Mouse (Mus musculus): ENCODE measurements around the gene Fgfrl1.
A peak's percentile ranks its signal among the peaks of the same experiment; 100 is the strongest.

Fgfrl1 gene

GRCm38 (mm10) chr5:108700346-108700745, 8.2 kb downstream of the Fgfrl1 start:
- no peak for DNase-seq (ENCODE audit: low read depth)

- no peak for DNase-seq (ENCODE audit: low read depth)
These were observed 9.3 kb downstream of the Fgfrl1 start for GRCm38 (mm10) chr5:108701341-108702021.

- DNase-seq (ENCODE audit: low read depth), result no peak
These were observed 11.8 kb downstream of the Fgfrl1 start for GRCm38 (mm10) chr5:108703754-108704626.

GRCm38 (mm10) chr5:108707758-108708157, 15.6 kb downstream of the Fgfrl1 start:
- DNase-seq (ENCODE audit: low read depth), result no peak

GRCm38 (mm10) chr5:108708419-108708818, 16.2 kb downstream of the Fgfrl1 start:
- no peak for DNase-seq (ENCODE audit: low read depth)

GRCm38 (mm10) chr5:108708981-108709731, 17.0 kb downstream of the Fgfrl1 start:
- DNase-seq (ENCODE audit: low read depth), result no peak

GRCm38 (mm10) chr5:108711968-108712367, 19.8 kb downstream of the Fgfrl1 start:
- DNase-seq (ENCODE audit: low read depth), result no peak

- no peak for DNase-seq (ENCODE audit: low read depth)
These were observed 20.9 kb downstream of the Fgfrl1 start for GRCm38 (mm10) chr5:108713096-108713495.

GRCm38 (mm10) chr5:108713691-108714090, 21.5 kb downstream of the Fgfrl1 start:
- DNase-seq (ENCODE audit: low read depth), result no peak

- DNase-seq (ENCODE audit: low read depth), result no peak
These were observed 22.0 kb downstream of the Fgfrl1 start for GRCm38 (mm10) chr5:108714149-108714548.

- DNase-seq (ENCODE audit: low read depth), result no peak
These were observed 23.8 kb downstream of the Fgfrl1 start for GRCm38 (mm10) chr5:108715974-108716373.

GRCm38 (mm10) chr5:108718051-108718450, 25.9 kb downstream of the Fgfrl1 start:
- DNase-seq (ENCODE audit: low read depth), result no peak

GRCm38 (mm10) chr5:108719761-108720160, 27.6 kb downstream of the Fgfrl1 start:
- no peak for DNase-seq (ENCODE audit: low read depth)

GRCm38 (mm10) chr5:108724006-108724405, 31.8 kb downstream of the Fgfrl1 start:
- DNase-seq (ENCODE audit: low read depth), result no peak

GRCm38 (mm10) chr5:108726557-108727248, 34.5 kb downstream of the Fgfrl1 start:
- DNase-seq (ENCODE audit: low read depth), result peak; percentile 57

- DNase-seq (ENCODE audit: low read depth), result no peak
These were observed 35.2 kb downstream of the Fgfrl1 start for GRCm38 (mm10) chr5:108727425-108727824.

GRCm38 (mm10) chr5:108741844-108742243, 49.7 kb downstream of the Fgfrl1 start:
- DNase-seq (ENCODE audit: low read depth), result no peak

- DNase-seq (ENCODE audit: low read depth), result no peak
These were observed 50.4 kb downstream of the Fgfrl1 start for GRCm38 (mm10) chr5:108742596-108742995.

GRCm38 (mm10) chr5:108743856-108744255, 51.7 kb downstream of the Fgfrl1 start:
- DNase-seq (ENCODE audit: low read depth), result no peak

- no peak for DNase-seq (ENCODE audit: low read depth)
These were observed 52.4 kb downstream of the Fgfrl1 start for GRCm38 (mm10) chr5:108744629-108745028.

GRCm38 (mm10) chr5:108750328-108751210, 58.4 kb downstream of the Fgfrl1 start:
- DNase-seq (ENCODE audit: low read depth), result no peak

Measured in naive thymus-derived CD4-positive, alpha-beta T cell, adult 2 months (primary cell).